ENCODE assay signal across 11 mouse cellular contexts in genomic region chr9:37177551-37177950, GRCm38 (mm10). TPM values are rescaled to one million over a fixed set of nuclear protein-coding genes. Genes with fewer than 3 reads are reported as not detected.
DNase-seq lines count a peak whose midpoint lies in the region; ATAC-seq lines count a peak whose summit lies in the region.
"Had no signal": no experiment of that assay in that cellular context is flagged by ENCODE, and none has a peak within 500 bp of the region (broad histone marks: within the 10 kb centered on the region; RNA-seq: fewer than 3 reads in every experiment).

No protein-coding gene starts in this region.

- peak; percentile 23; the same call in 1 of the 2 replicates for ATAC-seq in limb, embryonic 12.5 days (ENCODE audit: insufficient number of reproducible peaks, insufficient read depth, low FRiP score, low TSS enrichment, low read depth)
- ATAC-seq in limb, embryonic 13.5 days (ENCODE audit: low FRiP score, low read depth): peak; percentile 68; the same call in 1 of the 2 replicates
- 0 out of 2 replicates have a peak, but pooled peaks have one; percentile 38 for ATAC-seq in neural tube, embryonic 15.5 days (ENCODE audit: low FRiP score)

- no peak overlapping the region for H3K9ac ChIP-seq in limb, embryonic 12.5 days (replicated peaks)
- H3K9ac ChIP-seq in limb, embryonic 13.5 days: no peak overlapping the region
- no peak overlapping the region for H3K9ac ChIP-seq in neural tube, embryonic 15.5 days (replicated peaks)
- H3K9ac ChIP-seq: lung, embryonic 15.5 days had no signal

- peaks cover 64% of the 10 kb centered on the region for H3K4me1 ChIP-seq in limb, embryonic 12.5 days (replicated peaks)
- H3K4me1 ChIP-seq in limb, embryonic 10.5 days: peaks cover 25% of the 10 kb centered on the region
- peaks cover 68% of the 10 kb centered on the region for H3K4me1 ChIP-seq in forebrain, embryonic 10.5 days
- peaks cover 68% of the 10 kb centered on the region for H3K4me1 ChIP-seq in limb, embryonic 13.5 days
- H3K4me1 ChIP-seq in neural tube, embryonic 15.5 days: peaks cover 52% of the 10 kb centered on the region
- H3K4me1 ChIP-seq: lung, embryonic 15.5 days had no signal

- peaks cover 47% of the 10 kb centered on the region for H3K27me3 ChIP-seq in limb, embryonic 12.5 days
- H3K27me3 ChIP-seq in limb, embryonic 10.5 days (ENCODE audit: low read depth, poor library complexity, severe bottlenecking): peaks cover 65% of the 10 kb centered on the region
- peaks cover 61% of the 10 kb centered on the region for H3K27me3 ChIP-seq in forebrain, embryonic 10.5 days (ENCODE audit: poor library complexity, severe bottlenecking)
- peaks cover 51% of the 10 kb centered on the region for H3K27me3 ChIP-seq in limb, embryonic 13.5 days
- 0 out of 2 replicates have a peak, but pooled peaks cover 5% of the 10 kb centered on the region for H3K27me3 ChIP-seq in neural tube, embryonic 15.5 days (replicated peaks)

- no peak overlapping the region for H3K4me3 ChIP-seq in limb, embryonic 12.5 days (replicated peaks)
- no peak overlapping the region for H3K4me3 ChIP-seq in limb, embryonic 10.5 days
- peak overlapping the region; percentile 19; the same call in 1 of the 2 replicates for H3K4me3 ChIP-seq in forebrain, embryonic 10.5 days
- H3K4me3 ChIP-seq in limb, embryonic 13.5 days: no peak overlapping the region
- no peak overlapping the region for H3K4me3 ChIP-seq in neural tube, embryonic 15.5 days (replicated peaks)
- H3K4me3 ChIP-seq: lung, embryonic 15.5 days had no signal

- 32% methylated on average over 8 of the region's 8 CpGs for WGBS in limb, embryonic 12.5 days
- WGBS in limb, embryonic 10.5 days: 46% methylated on average over 8 of the region's 8 CpGs
- 44% methylated on average over 8 of the region's 8 CpGs for WGBS in forebrain, embryonic 10.5 days
- 31% methylated on average over 8 of the region's 8 CpGs for WGBS in limb, embryonic 13.5 days
- WGBS in neural tube, embryonic 15.5 days: 41% methylated on average over 8 of the region's 8 CpGs

- H3K4me2 ChIP-seq in limb, embryonic 12.5 days: 0 out of 2 replicates have a peak overlapping the region, but pooled peaks have one; percentile 13
- 0 out of 2 replicates have a peak overlapping the region, but pooled peaks have one; percentile 15 for H3K4me2 ChIP-seq in limb, embryonic 13.5 days (replicated peaks)
- H3K4me2 ChIP-seq in neural tube, embryonic 15.5 days: no peak overlapping the region
- H3K4me2 ChIP-seq: heart, embryonic 11.5 days; lung, embryonic 15.5 days had no signal

- H3K36me3 ChIP-seq in limb, embryonic 12.5 days: no peaks in the 10 kb centered on the region
- no peaks in the 10 kb centered on the region for H3K36me3 ChIP-seq in limb, embryonic 10.5 days
- no peaks in the 10 kb centered on the region for H3K36me3 ChIP-seq in forebrain, embryonic 10.5 days (replicated peaks)
- no peaks in the 10 kb centered on the region for H3K36me3 ChIP-seq in limb, embryonic 13.5 days
- H3K36me3 ChIP-seq in neural tube, embryonic 15.5 days: no peaks in the 10 kb centered on the region
- H3K36me3 ChIP-seq: lung, embryonic 15.5 days had no signal

- DNase-seq in limb, embryonic 10.5 days (ENCODE audit: low spot score): no peak
- peak; percentile 24 for DNase-seq in forebrain, embryonic 10.5 days (ENCODE audit: extremely low spot score, low spot score)
- DNase-seq in natural killer cell, adult 2 months (ENCODE audit: low spot score in 2 of 2): no peak
- DNase-seq in kidney, adult 9 months: no peak
- DNase-seq in heart, adult 18-20 months: no peak

- no peak overlapping the region for H3K27ac ChIP-seq in limb, embryonic 12.5 days
- H3K27ac ChIP-seq in limb, embryonic 10.5 days: no peak overlapping the region
- H3K27ac ChIP-seq in forebrain, embryonic 10.5 days: peak overlapping the region; percentile 82
- no peak overlapping the region for H3K27ac ChIP-seq in limb, embryonic 13.5 days
- H3K27ac ChIP-seq in neural tube, embryonic 15.5 days (replicated peaks): peak overlapping the region; percentile 20; the same call in 1 of the 2 replicates
- H3K27ac ChIP-seq: lung, embryonic 15.5 days had no signal

- no peaks in the 10 kb centered on the region for H3K9me3 ChIP-seq in limb, embryonic 12.5 days
- H3K9me3 ChIP-seq in limb, embryonic 10.5 days (replicated peaks): no peaks in the 10 kb centered on the region
- H3K9me3 ChIP-seq in forebrain, embryonic 10.5 days: no peaks in the 10 kb centered on the region
- no peaks in the 10 kb centered on the region for H3K9me3 ChIP-seq in limb, embryonic 13.5 days
- no peaks in the 10 kb centered on the region for H3K9me3 ChIP-seq in neural tube, embryonic 15.5 days (replicated peaks)
- H3K9me3 ChIP-seq: lung, embryonic 15.5 days had no signal

RNA-seq across cellular contexts. Expression of gene Pknox2, which starts 30.3 kb away (rescaled TPM):
- polyA plus RNA-seq in limb, embryonic 12.5 days (2016; fragmentation: Nextera tagmentation; extraction: Ambion mirVana): 15.5 and 18.6 TPM in 2 replicates
- polyA plus RNA-seq in limb, embryonic 10.5 days (2016; fragmentation: Nextera tagmentation; extraction: Ambion mirVana): 6.2 and 11.7 TPM in 2 replicates
- polyA plus RNA-seq in forebrain, embryonic 10.5 days (2016; fragmentation: Nextera tagmentation; extraction: Ambion mirVana): 35.3 and 36.8 TPM in 2 replicates
- 14.5 and 16.1 TPM in 2 replicates for polyA plus RNA-seq in limb, embryonic 13.5 days (2015; fragmentation: Nextera tagmentation; extraction: Ambion mirVana)
- 46.1 and 52.3 TPM in 2 replicates for polyA plus RNA-seq in neural tube, embryonic 15.5 days (2015; fragmentation: Nextera tagmentation; extraction: Ambion mirVana)
- total RNA-seq in heart, adult 18-20 months (2021): 10 to 100 TPM in 1 of 2 experiments, 1 to 10 TPM in 1; 6.8 to 10.0 TPM
- polyA plus RNA-seq: inflammation-experienced regulatory T-cells, adult 6 months had no signal

RNA-seq across cellular contexts. Expression of gene Tmem218, which starts 30.5 kb away (rescaled TPM):
- polyA plus RNA-seq in limb, embryonic 12.5 days (2016; fragmentation: Nextera tagmentation; extraction: Ambion mirVana): 12.5 and 12.6 TPM in 2 replicates
- 6.5 and 10.4 TPM in 2 replicates for polyA plus RNA-seq in limb, embryonic 10.5 days (2016; fragmentation: Nextera tagmentation; extraction: Ambion mirVana)
- polyA plus RNA-seq in forebrain, embryonic 10.5 days (2016; fragmentation: Nextera tagmentation; extraction: Ambion mirVana): 12.6 and 12.9 TPM in 2 replicates
- 12.0 and 12.3 TPM in 2 replicates for polyA plus RNA-seq in limb, embryonic 13.5 days (2015; fragmentation: Nextera tagmentation; extraction: Ambion mirVana)
- 8.0 and 9.4 TPM in 2 replicates for polyA plus RNA-seq in neural tube, embryonic 15.5 days (2015; fragmentation: Nextera tagmentation; extraction: Ambion mirVana)
- 1 to 10 TPM; 7.6 to 8.3 TPM for total RNA-seq in heart, adult 18-20 months (2021)

Comparison
In these comparisons a context has a peak if more than half of its experiments do, and no peak if none do; other contexts are left out.
1. H3K27ac ChIP-seq: peak in forebrain, embryonic 10.5 days (single experiment) and neural tube, embryonic 15.5 days (single experiment); none in limb, embryonic 12.5 days (single experiment), limb, embryonic 10.5 days (single experiment) and limb, embryonic 13.5 days (single experiment).
2. Peak in every context shown above with its lines, with median percentiles within 50 percentile points of each other: ATAC-seq.